Mouse (Mus musculus): ENCODE results near the gene Timp4. TPM values are rescaled to one million over a fixed set of nuclear protein-coding genes. Genes with fewer than 3 reads are reported as not detected.

The Timp4 gene
- total and polyA plus RNA-seq, 3 experiments: not detected

- Histone ChIP-seq H3K79me2 (ENCODE audit: control insufficient read depth, insufficient read depth, low read length, poor library complexity) (no peaks in the 10 kb centered on the region), H3K27ac (ENCODE audit: control insufficient read depth, low read depth, low read length) (no peak overlapping the region), H3K9ac (ENCODE audit: control insufficient read depth, low read depth, low read length, poor library complexity, severe bottlenecking) (no peak overlapping the region), H3K4me3 (ENCODE audit: control insufficient read depth in 1 of 2, insufficient read depth in 1 of 2, low read depth in 2 of 2, low read length in 2 of 2) (no peak overlapping the region), H3K4me1 (ENCODE audit: control insufficient read depth in 1 of 2, insufficient read depth in 2 of 2, low read length in 2 of 2) (no peaks in the 10 kb centered on the region), H3K27me3 (ENCODE audit: control insufficient read depth in 1 of 2, insufficient read depth in 2 of 2, low read length in 2 of 2) (no peaks in the 10 kb centered on the region; a peak in 1 of 4 replicates), H3K9me3 (replicated peaks; ENCODE audit: insufficient read depth, low read length) (no peaks in the 10 kb centered on the region), H3K36me3 (ENCODE audit: control insufficient read depth in 1 of 2, insufficient read depth in 2 of 2, low read length in 2 of 2) (no peaks in the 10 kb centered on the region)
- TF ChIP-seq ZNF384 (IDR thresholded peaks at IDR 0.05; ENCODE audit: low read depth, low read length): no peak
- no peak for TF ChIP-seq MXI1 (IDR thresholded peaks at IDR 0.05; ENCODE audit: low read depth, low read length)
- no peak for TF ChIP-seq NELFE (IDR thresholded peaks at IDR 0.05; ENCODE audit: low read depth, low read length)
- no peak for TF ChIP-seq POLR2A (IDR thresholded peaks at IDR 0.05; ENCODE audit: control insufficient read depth in 1 of 2, insufficient read depth in 1 of 2, low read depth in 1 of 2, low read length in 2 of 2, poor library complexity in 1 of 2)
- no peak for TF ChIP-seq JUND (IDR thresholded peaks at IDR 0.05; ENCODE audit: low read depth, low read length)
- no peak for TF ChIP-seq SIN3A (IDR thresholded peaks at IDR 0.05; ENCODE audit: low read length)
- no peak for TF ChIP-seq USF2 (IDR thresholded peaks at IDR 0.05; ENCODE audit: borderline replicate concordance in 1 of 2, insufficient read depth in 1 of 2, low read depth in 1 of 2, low read length in 2 of 2)
- no peak for TF ChIP-seq SMC3 (IDR thresholded peaks at IDR 0.05; ENCODE audit: low read depth, low read length)
- TF ChIP-seq UBTF (IDR thresholded peaks at IDR 0.05; ENCODE audit: borderline replicate concordance, insufficient read depth, low read depth, low read length): no peak
- no peak for TF ChIP-seq CHD2 (IDR thresholded peaks at IDR 0.05; ENCODE audit: low read length)
- TF ChIP-seq USF1 (IDR thresholded peaks at IDR 0.05; ENCODE audit: low read depth, low read length): no peak
- no peak for TF ChIP-seq TBP (IDR thresholded peaks at IDR 0.05; ENCODE audit: low read depth, low read length)
- no peak for TF ChIP-seq ELF1 (IDR thresholded peaks at IDR 0.05; ENCODE audit: low read depth, low read length)
- TF ChIP-seq CTCF (IDR thresholded peaks at IDR 0.05 in 2 of 3, conservative IDR thresholded peaks at IDR 0.05 in 1 of 3; ENCODE audit: control insufficient read depth in 1 of 3, insufficient read depth in 1 of 3, low read depth in 2 of 3, low read length in 3 of 3, poor library complexity in 1 of 3, severe bottlenecking in 1 of 3): no peak
- no peak for TF ChIP-seq KAT2A (conservative IDR thresholded peaks at IDR 0.05; ENCODE audit: low read depth, low read length)
- no peak for TF ChIP-seq POLR2AphosphoS2 (IDR thresholded peaks at IDR 0.05; ENCODE audit: low read length)
- no peak for TF ChIP-seq GABPA (IDR thresholded peaks at IDR 0.05; ENCODE audit: low read depth, low read length)
- TF ChIP-seq ZC3H11A (IDR thresholded peaks at IDR 0.05; ENCODE audit: low read depth, low read length): no peak
- DNase-seq (ENCODE audit: low read depth, low spot score): no peak
These were observed 16.8 kb upstream of the Timp4 start for GRCm38 (mm10) chr6:115268551-115269385.

- Histone ChIP-seq H3K79me2 (ENCODE audit: control insufficient read depth, insufficient read depth, low read length, poor library complexity) (no peaks in the 10 kb centered on the region), H3K9me3 (replicated peaks; ENCODE audit: insufficient read depth, low read length) (no peaks in the 10 kb centered on the region), H3K36me3 (ENCODE audit: control insufficient read depth in 1 of 2, insufficient read depth in 2 of 2, low read length in 2 of 2) (no peaks in the 10 kb centered on the region), H3K4me1 (ENCODE audit: control insufficient read depth in 1 of 2, insufficient read depth in 2 of 2, low read length in 2 of 2) (no peaks in the 10 kb centered on the region), H3K4me3 (ENCODE audit: control insufficient read depth in 1 of 2, insufficient read depth in 1 of 2, low read depth in 2 of 2, low read length in 2 of 2) (no peak overlapping the region), H3K27ac (ENCODE audit: control insufficient read depth, low read depth, low read length) (no peak overlapping the region), H3K27me3 (ENCODE audit: control insufficient read depth in 1 of 2, insufficient read depth in 2 of 2, low read length in 2 of 2) (no peaks in the 10 kb centered on the region; a peak in 1 of 4 replicates), H3K9ac (ENCODE audit: control insufficient read depth, low read depth, low read length, poor library complexity, severe bottlenecking) (no peak overlapping the region)
- peak; percentile 36 for DNase-seq (ENCODE audit: low read depth, low spot score)
- TF ChIP-seq E2F4 (IDR thresholded peaks at IDR 0.05; ENCODE audit: borderline replicate concordance, low read depth, low read length): no peak
- TF ChIP-seq USF2 (IDR thresholded peaks at IDR 0.05; ENCODE audit: borderline replicate concordance in 1 of 2, insufficient read depth in 1 of 2, low read depth in 1 of 2, low read length in 2 of 2): no peak
- no peak for TF ChIP-seq MAX (IDR thresholded peaks at IDR 0.05; ENCODE audit: low read length)
- TF ChIP-seq CTCF (IDR thresholded peaks at IDR 0.05 in 2 of 3, conservative IDR thresholded peaks at IDR 0.05 in 1 of 3; ENCODE audit: control insufficient read depth in 1 of 3, insufficient read depth in 1 of 3, low read depth in 2 of 3, low read length in 3 of 3, poor library complexity in 1 of 3, severe bottlenecking in 1 of 3): peak; percentile 62 to 74 (median 71)
- no peak for TF ChIP-seq GATA1 (IDR thresholded peaks at IDR 0.05; ENCODE audit: low read depth, low read length)
- no peak for TF ChIP-seq HCFC1 (IDR thresholded peaks at IDR 0.05; ENCODE audit: low read depth, low read length)
- no peak for TF ChIP-seq TCF12 (IDR thresholded peaks at IDR 0.05; ENCODE audit: low read depth, low read length)
- peak; percentile 49 for TF ChIP-seq ZC3H11A (IDR thresholded peaks at IDR 0.05; ENCODE audit: low read depth, low read length)
- no peak for TF ChIP-seq BHLHE40 (IDR thresholded peaks at IDR 0.05; ENCODE audit: borderline replicate concordance, low read depth, low read length)
- peak; percentile 72 for TF ChIP-seq SMC3 (IDR thresholded peaks at IDR 0.05; ENCODE audit: low read depth, low read length)
- TF ChIP-seq RAD21 (IDR thresholded peaks at IDR 0.05; ENCODE audit: low read depth, low read length): peak; percentile 71
- no peak for TF ChIP-seq NELFE (IDR thresholded peaks at IDR 0.05; ENCODE audit: low read depth, low read length)
- TF ChIP-seq TBP (IDR thresholded peaks at IDR 0.05; ENCODE audit: low read depth, low read length): no peak
- TF ChIP-seq POLR2A (IDR thresholded peaks at IDR 0.05; ENCODE audit: control insufficient read depth in 1 of 2, insufficient read depth in 1 of 2, low read depth in 1 of 2, low read length in 2 of 2, poor library complexity in 1 of 2): no peak
These were observed 15.9 kb upstream of the Timp4 start for GRCm38 (mm10) chr6:115267916-115268315.

All from MEL (cell line).